In genomic region chr7:79507101-79507705, GRCm38 (mm10) we compare ENCODE assay signal across 12 mouse cellular contexts. TPM values are rescaled to one million over a fixed set of nuclear protein-coding genes. Genes with fewer than 3 reads are reported as not detected.
A peak's percentile ranks its signal among the peaks of the same experiment; 100 is the strongest.
DNase-seq lines count a peak whose midpoint lies in the region; ATAC-seq and TF ChIP-seq lines count a peak whose summit lies in the region.
"Had no signal": no experiment of that assay in that cellular context is flagged by ENCODE, and none has a peak within 500 bp of the region (broad histone marks: within the 10 kb centered on the region; RNA-seq: fewer than 3 reads in every experiment).

No protein-coding gene starts in this region.

- H3K36me3 ChIP-seq in embryonic facial prominence, embryonic 11.5 days (replicated peaks; ENCODE audit: control insufficient read depth, insufficient read depth, low read depth, low read length) = no peaks in the 10 kb centered on the region
- H3K36me3 ChIP-seq in hindbrain, embryonic 16.5 days (ENCODE audit: control insufficient read depth, insufficient read depth, low read length) = no peaks in the 10 kb centered on the region
- no peaks in the 10 kb centered on the region for H3K36me3 ChIP-seq in kidney, adult 2 months (ENCODE audit: control insufficient read depth, insufficient read depth, low read length)
- no peaks in the 10 kb centered on the region for H3K36me3 ChIP-seq in lung, postnatal 0 days (ENCODE audit: insufficient read depth, low read length)
- H3K36me3 ChIP-seq: heart, embryonic 15.5 days had no signal

- TF ChIP-seq EP300 in lung, postnatal 0 days (IDR thresholded peaks at IDR 0.05) = no peak

- peaks cover 90% of the 10 kb centered on the region for H3K27me3 ChIP-seq in embryonic facial prominence, embryonic 11.5 days (ENCODE audit: control insufficient read depth, insufficient read depth, low read length)
- no peaks in the 10 kb centered on the region for H3K27me3 ChIP-seq in hindbrain, embryonic 16.5 days (replicated peaks; ENCODE audit: control insufficient read depth, insufficient read depth, low read length)
- H3K27me3 ChIP-seq in kidney, adult 2 months (replicated peaks; ENCODE audit: control insufficient read depth, insufficient read depth, low read length) = peaks cover 5% of the 10 kb centered on the region; the same call in 1 of the 2 replicates
- H3K27me3 ChIP-seq in lung, postnatal 0 days (replicated peaks; ENCODE audit: insufficient read depth, low read length) = peaks cover 94% of the 10 kb centered on the region

- 1% methylated on average over 11 of the region's 11 CpGs for WGBS in embryonic facial prominence, embryonic 11.5 days
- WGBS in hindbrain, embryonic 16.5 days = 2% methylated on average over 11 of the region's 11 CpGs
- WGBS in kidney, adult 2 months = 3% methylated on average over 11 of the region's 11 CpGs
- WGBS in lung, postnatal 0 days = 2% methylated on average over 11 of the region's 11 CpGs

- H3K4me2 ChIP-seq in embryonic facial prominence, embryonic 11.5 days (ENCODE audit: low read depth, low read length) = peak overlapping the region; percentile 25; the same call in 1 of the 2 replicates
- H3K4me2 ChIP-seq in hindbrain, embryonic 16.5 days (ENCODE audit: low read length) = peak overlapping the region; percentile 89
- no peak overlapping the region for H3K4me2 ChIP-seq in lung, postnatal 0 days (replicated peaks; ENCODE audit: low read depth, low read length)
- H3K4me2 ChIP-seq: heart, embryonic 15.5 days had no signal

- peak overlapping the region; percentile 12; the same call in 1 of the 2 replicates for H3K4me3 ChIP-seq in embryonic facial prominence, embryonic 11.5 days (ENCODE audit: low read depth, low read length)
- H3K4me3 ChIP-seq in hindbrain, embryonic 16.5 days (ENCODE audit: low read length) = peak overlapping the region; percentile 91
- H3K4me3 ChIP-seq in kidney, adult 2 months (ENCODE audit: insufficient read depth, low read depth, low read length) = no peak overlapping the region
- H3K4me3 ChIP-seq in lung, postnatal 0 days (ENCODE audit: low read depth, low read length) = no peak overlapping the region
- H3K4me3 ChIP-seq: heart, embryonic 15.5 days had no signal

- no peak for TF ChIP-seq CTCF in kidney, adult 2 months (conservative IDR thresholded peaks at IDR 0.05; ENCODE audit: insufficient read depth, insufficient read length, low read depth, low read length)
- no peak for TF ChIP-seq CTCF in lung, postnatal 0 days (IDR thresholded peaks at IDR 0.05)

- peaks cover 8% of the 10 kb centered on the region; the same call in 1 of the 2 replicates for H3K4me1 ChIP-seq in embryonic facial prominence, embryonic 11.5 days (ENCODE audit: control insufficient read depth, insufficient read depth, low read length)
- peaks cover 38% of the 10 kb centered on the region for H3K4me1 ChIP-seq in hindbrain, embryonic 16.5 days (ENCODE audit: control insufficient read depth, insufficient read depth, low read depth, low read length)
- H3K4me1 ChIP-seq in kidney, adult 2 months (ENCODE audit: control insufficient read depth, insufficient read depth, low read length) = no peaks in the 10 kb centered on the region
- H3K4me1 ChIP-seq in lung, postnatal 0 days (ENCODE audit: insufficient read depth, low read depth, low read length) = no peaks in the 10 kb centered on the region

- no peak for TF ChIP-seq POLR2A in kidney, adult 2 months (IDR thresholded peaks at IDR 0.05; ENCODE audit: low read depth, low read length)

- H3K9me3 ChIP-seq in embryonic facial prominence, embryonic 11.5 days (replicated peaks; ENCODE audit: control insufficient read depth, low read length) = no peaks in the 10 kb centered on the region
- no peaks in the 10 kb centered on the region for H3K9me3 ChIP-seq in hindbrain, embryonic 16.5 days (ENCODE audit: control insufficient read depth, low read length)
- no peaks in the 10 kb centered on the region for H3K9me3 ChIP-seq in lung, postnatal 0 days (ENCODE audit: low read length)
- H3K9me3 ChIP-seq: heart, embryonic 15.5 days had no signal

- peak overlapping the region; percentile 35; the same call in 1 of the 2 replicates for H3K9ac ChIP-seq in embryonic facial prominence, embryonic 11.5 days (replicated peaks; ENCODE audit: low read length)
- peak overlapping the region; percentile 98 for H3K9ac ChIP-seq in hindbrain, embryonic 16.5 days (ENCODE audit: low read depth, low read length)
- no peak overlapping the region for H3K9ac ChIP-seq in lung, postnatal 0 days (replicated peaks; ENCODE audit: low read depth)
- H3K9ac ChIP-seq: heart, embryonic 15.5 days had no signal

- peak; percentile 14 for DNase-seq in right cerebral cortex, adult 18-20 months
- DNase-seq in right cerebral cortex, postnatal 36 days (ENCODE audit: low spot score in 2 of 2) = no peak
- DNase-seq in embryonic facial prominence, embryonic 11.5 days (ENCODE audit: low spot score) = no peak
- no peak for DNase-seq in kidney, adult 2 months
- DNase-seq in thymus, postnatal 25 days = no peak
- no peak for DNase-seq in lung, postnatal 0 days (ENCODE audit: low spot score)
- DNase-seq: lung, postnatal 10 days had no signal

- no peak overlapping the region for H3K27ac ChIP-seq in embryonic facial prominence, embryonic 11.5 days (replicated peaks; ENCODE audit: low read depth, low read length)
- peak overlapping the region; percentile 97 for H3K27ac ChIP-seq in hindbrain, embryonic 16.5 days (ENCODE audit: low read depth, low read length)
- no peak overlapping the region for H3K27ac ChIP-seq in kidney, adult 2 months (ENCODE audit: insufficient read depth, low read depth, low read length)
- no peak overlapping the region for H3K27ac ChIP-seq in lung, postnatal 0 days (ENCODE audit: low read length)
- H3K27ac ChIP-seq: heart, embryonic 15.5 days; kidney, postnatal 0 days had no signal

- no peak for ATAC-seq in embryonic facial prominence, embryonic 11.5 days (replicated peaks; ENCODE audit: insufficient number of reproducible peaks, low FRiP score, low TSS enrichment, low read depth)
- ATAC-seq in hindbrain, embryonic 16.5 days = no peak
- no peak for ATAC-seq in erythroid progenitor cell, adult 5-6 weeks (replicated peaks; ENCODE audit: low FRiP score, poor library complexity, severe bottlenecking)
- no peak for ATAC-seq in lung, postnatal 0 days
- ATAC-seq: CD4-positive, CD25-positive, alpha-beta regulatory T cell, adult 4 months had no signal

RNA-seq across cellular contexts. Expression of gene Polg, which starts 41.0 kb away (rescaled TPM):
- 19.7 and 21.3 TPM in 2 replicates for polyA plus RNA-seq in embryonic facial prominence, embryonic 11.5 days (2014; fragmentation: Nextera tagmentation; extraction: Ambion mirVana)
- polyA plus RNA-seq in hindbrain, embryonic 16.5 days (2015; fragmentation: Nextera tagmentation; extraction: Ambion mirVana) = 24.2 and 26.4 TPM in 2 replicates
- total RNA-seq in erythroid progenitor cell, adult 5-6 weeks (2015; ENCODE audit: low replicate concordance) = 14.7 and 28.5 TPM in 2 replicates
- total RNA-seq in erythroid progenitor cell, adult 5-6 weeks (2017; ENCODE audit: low replicate concordance) = 50.2 and 51.1 TPM in 2 replicates
- 33.8 and 35.3 TPM in 2 replicates for polyA plus RNA-seq in kidney, adult 2 months (2012; rRNA removed)
- 32.3 and 39.9 TPM in 2 replicates for polyA plus RNA-seq in lung, postnatal 0 days (2015; fragmentation: Nextera tagmentation; extraction: Ambion mirVana)

Comparison
In these comparisons a context has a peak if more than half of its experiments do, and no peak if none do; other contexts are left out.
1. H3K4me3 ChIP-seq: peak in embryonic facial prominence, embryonic 11.5 days (single experiment) and hindbrain, embryonic 16.5 days (single experiment); none in kidney, adult 2 months (single experiment) and lung, postnatal 0 days (single experiment).